Mouse (Mus musculus) cerebellum, adult 2 months (tissue): ENCODE data around the gene Myo1e.

Source experiments
- CTCF ChIP-seq: fragments of 200-500 bp; IDR thresholded peaks from 2 replicates; pipeline ENCODE4 v1.5.1; 2011; ENCODE audit warnings: low read depth, mild to moderate bottlenecking, control low read depth, low read length, moderate library complexity, borderline replicate concordance; ENCODE audit not compliant: insufficient read depth
- POLR2A ChIP-seq: fragments of 200-500 bp; IDR thresholded peaks from 2 replicates; pipeline ENCODE4 v1.6.1; 2011; ENCODE audit warnings: low read length, control low read depth, borderline replicate concordance; ENCODE audit not compliant: insufficient read depth

- TF ChIP-seq CTCF (no peak), POLR2A (no peak)
These were observed 42.9 kb downstream of the Myo1e start for GRCm38 (mm10) chr9:70249881-70250681.
